Mouse (Mus musculus) cortical plate, adult 2 months (tissue): ENCODE measurements around the gene Zfp831. TPM values are rescaled to one million over a fixed set of nuclear protein-coding genes. Genes with fewer than 3 reads are reported as not detected.

Source experiments
- H3K27ac ChIP-seq: fragments of 200-500 bp; 2 replicates; pipeline ENCODE4 v1.5.1; 2012; ENCODE audit warnings: low read length, control low read depth, inconsistent platforms; ENCODE audit not compliant: insufficient read depth
- H3K4me1 ChIP-seq: fragments of 200-500 bp; 2 replicates; pipeline ENCODE4 v1.6.1; 2011; ENCODE audit warnings: low read length; ENCODE audit not compliant: control insufficient read depth, insufficient read depth
- H3K4me3 ChIP-seq: fragments of 200-500 bp; 2 replicates; pipeline ENCODE4 v1.5.1; 2011; ENCODE audit warnings: mild to moderate bottlenecking, low read length, control low read depth; ENCODE audit not compliant: insufficient read depth
- CTCF ChIP-seq: fragments of 200-500 bp; IDR thresholded peaks from 2 replicates; pipeline ENCODE4 v1.5.1; 2011; ENCODE audit warnings: mild to moderate bottlenecking, control low read depth, low read length; ENCODE audit not compliant: insufficient read depth; ENCODE audit errors: extremely low read depth
- POLR2A ChIP-seq: fragments of 200-500 bp; IDR thresholded peaks from 2 replicates; pipeline ENCODE4 v1.6.1; 2011; ENCODE audit warnings: mild to moderate bottlenecking, low read length, control low read depth; ENCODE audit not compliant: insufficient read depth; ENCODE audit errors: extremely low read depth
- polyA plus RNA-seq: library from polyadenylated mRNA; depleted of rRNA; stranded (reverse); fragments of >200 nt; gene quantifications from 2 replicates; pipeline ENCODE4 v1.2.3, GENCODE M21; 2012

Zfp831 gene
- polyA plus RNA-seq, 1 experiment = 5.8 TPM

GRCm38 (mm10) chr2:174710185-174710584, 66.9 kb downstream of the Zfp831 start:
- H3K4me1 ChIP-seq = no peaks in the 10 kb centered on the region
- no peak overlapping the region for H3K27ac ChIP-seq
- H3K4me3 ChIP-seq = no peak overlapping the region
- no peak for TF ChIP-seq POLR2A
- no peak for TF ChIP-seq CTCF

DNA sequence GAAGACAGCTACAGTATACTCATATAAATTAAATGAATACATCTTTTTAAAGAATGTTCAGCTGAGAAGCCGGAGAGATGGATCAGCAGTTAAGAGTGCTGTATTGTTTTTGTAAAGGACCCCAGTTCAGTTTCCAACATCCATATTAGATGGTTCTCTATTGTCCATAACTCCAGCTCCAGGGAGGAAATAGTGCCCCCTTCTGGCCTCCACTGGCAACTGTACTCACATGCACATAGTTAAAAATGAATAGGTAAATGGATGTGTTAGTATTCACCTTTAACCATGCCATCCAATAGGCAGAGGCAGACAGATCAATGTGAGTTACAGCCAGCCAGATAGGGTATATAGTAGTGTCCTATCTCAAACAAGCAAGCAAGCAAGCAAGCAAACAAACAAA, 68.7 kb downstream of the Zfp831 start:
- TF ChIP-seq POLR2A (no peak), CTCF (no peak)
- Histone ChIP-seq H3K4me3 (no peak overlapping the region), H3K27ac (no peak overlapping the region), H3K4me1 (no peaks in the 10 kb centered on the region)

- no peak overlapping the region for H3K4me3 ChIP-seq
- H3K27ac ChIP-seq = no peak overlapping the region
- TF ChIP-seq CTCF (no peak), POLR2A (no peak)
- H3K4me1 ChIP-seq = no peaks in the 10 kb centered on the region
These were observed 72.6 kb downstream of the Zfp831 start for GRCm38 (mm10) chr2:174715938-174716337.

DNA sequence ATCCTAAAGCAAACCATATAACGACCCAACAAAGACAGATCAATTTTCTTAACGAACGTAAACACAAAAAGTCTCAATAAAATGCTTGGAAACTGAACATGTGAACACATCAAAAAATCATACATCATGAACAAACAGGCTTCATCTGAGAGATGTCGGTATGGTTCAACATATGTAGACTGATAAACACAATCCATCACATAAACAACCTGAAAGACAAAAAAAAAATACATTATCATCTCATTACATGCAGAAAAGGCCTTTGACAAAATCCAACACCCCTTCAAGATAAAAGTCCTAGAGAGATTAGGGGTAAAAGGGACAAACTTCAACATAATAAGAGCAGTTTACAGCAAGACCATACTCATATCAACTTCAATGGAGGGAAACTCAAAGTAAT, 74.5 kb downstream of the Zfp831 start:
- no peak overlapping the region for H3K4me3 ChIP-seq
- no peak for TF ChIP-seq POLR2A
- TF ChIP-seq CTCF = no peak
- no peaks in the 10 kb centered on the region for H3K4me1 ChIP-seq
- H3K27ac ChIP-seq = no peak overlapping the region

- H3K4me3 ChIP-seq = no peak overlapping the region
- TF ChIP-seq POLR2A (no peak), CTCF (no peak)
- H3K4me1 ChIP-seq = no peaks in the 10 kb centered on the region
- no peak overlapping the region for H3K27ac ChIP-seq
These were observed 83.9 kb downstream of the Zfp831 start for GRCm38 (mm10) chr2:174727114-174727823.

DNA sequence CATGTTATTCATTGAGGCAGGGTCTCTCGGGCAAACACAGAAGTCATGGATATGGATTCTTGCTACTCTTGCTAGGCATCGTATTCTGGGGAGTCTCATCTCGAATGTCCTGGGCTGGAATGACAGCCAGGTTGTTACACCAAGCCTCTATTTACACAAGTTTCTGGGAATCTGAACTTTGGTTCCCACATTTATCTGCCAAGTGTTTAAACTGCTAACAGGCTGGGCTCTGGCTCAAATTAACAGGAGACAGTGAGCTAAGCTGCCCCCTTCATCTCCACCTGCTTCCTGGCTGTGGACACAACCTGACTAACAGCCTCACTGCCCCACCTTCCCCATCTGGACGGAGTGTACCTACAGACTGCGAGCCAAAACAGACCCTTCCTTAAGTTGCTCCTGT, 88.6 kb downstream of the Zfp831 start:
- TF ChIP-seq POLR2A (no peak), CTCF (no peak)
- Histone ChIP-seq H3K4me1 (no peaks in the 10 kb centered on the region), H3K27ac (no peak overlapping the region), H3K4me3 (no peak overlapping the region)

- H3K4me3 ChIP-seq = no peak overlapping the region
- no peak overlapping the region for H3K27ac ChIP-seq
- no peak for TF ChIP-seq POLR2A
- no peak for TF ChIP-seq CTCF
- no peaks in the 10 kb centered on the region for H3K4me1 ChIP-seq
These were observed 91.9 kb downstream of the Zfp831 start for GRCm38 (mm10) chr2:174735270-174735669.

- no peak overlapping the region for H3K4me3 ChIP-seq
- no peaks in the 10 kb centered on the region for H3K4me1 ChIP-seq
- TF ChIP-seq POLR2A (no peak), CTCF (no peak)
- H3K27ac ChIP-seq = no peak overlapping the region
These were observed 103.8 kb downstream of the Zfp831 start for GRCm38 (mm10) chr2:174747182-174747581.

DNA sequence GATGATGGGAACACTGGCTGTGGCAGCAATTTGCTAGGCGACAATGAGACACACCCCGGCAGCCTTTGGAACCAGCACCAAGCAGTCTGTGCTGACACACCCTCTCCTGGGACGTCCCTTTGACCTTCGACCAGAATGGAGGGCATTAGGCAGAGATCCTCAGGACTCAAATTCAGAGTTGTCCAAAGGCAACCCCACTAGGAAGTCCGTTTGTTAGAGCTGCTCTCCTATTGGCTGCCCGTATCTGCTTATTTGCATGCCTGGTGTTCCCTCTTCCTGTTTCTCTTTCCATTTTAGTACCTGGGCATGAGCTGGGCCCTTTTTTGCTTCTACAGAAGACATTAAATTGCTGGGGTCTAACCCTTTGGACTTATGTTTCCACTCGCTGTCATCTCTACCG, 105.0 kb downstream of the Zfp831 start:
- TF ChIP-seq POLR2A = no peak
- no peak for TF ChIP-seq CTCF

GRCm38 (mm10) chr2:174753197-174753596, 109.9 kb downstream of the Zfp831 start:
- Histone ChIP-seq H3K27ac (no peak overlapping the region), H3K4me3 (no peak overlapping the region)

More for the DNA sequence above, 105.0 kb downstream of the Zfp831 start:
- no peak overlapping the region for H3K4me3 ChIP-seq
- H3K27ac ChIP-seq = no peak overlapping the region
- H3K4me1 ChIP-seq = no peaks in the 10 kb centered on the region

More at GRCm38 (mm10) chr2:174753197-174753596, 109.9 kb downstream of the Zfp831 start:
- H3K4me1 ChIP-seq = no peaks in the 10 kb centered on the region
- no peak for TF ChIP-seq POLR2A
- TF ChIP-seq CTCF = no peak
